Mouse (Mus musculus) MEL (cell line): Measurements from ENCODE around the gene Ephx1.

ENCODE experiments used
- CTCF ChIP-seq, 3 experiments: IDR thresholded peaks in 2 of 3; conservative IDR thresholded peaks in 1 of 3; 2 replicates each; pipeline ENCODE4 v1.5.1; 2011 to 2012; ENCODE audit warnings: low read length in 3 of 3, low read depth in 2 of 3, mild to moderate bottlenecking in 2 of 3, improper control_type of control experiment in 1 of 3, inconsistent platforms in 1 of 3, mixed read lengths in 1 of 3, moderate library complexity in 1 of 3; ENCODE audit not compliant: control insufficient read depth in 1 of 3, insufficient read depth in 1 of 3, poor library complexity in 1 of 3, severe bottlenecking in 1 of 3
- ELF1 ChIP-seq: IDR thresholded peaks from 2 replicates; pipeline ENCODE4 v1.6.1; 2014; ENCODE audit warnings: low read depth, mild to moderate bottlenecking, inconsistent platforms, low read length, improper control_type of control experiment, moderate library complexity
- EP300 ChIP-seq, 2 experiments: IDR thresholded peaks; 2 replicates each; pipeline ENCODE4 v1.6.1; 2011; ENCODE audit warnings: improper control_type of control experiment in 2 of 2, low read length in 2 of 2, low read depth in 1 of 2, mild to moderate bottlenecking in 1 of 2
- GABPA ChIP-seq: IDR thresholded peaks from 2 replicates; pipeline ENCODE4 v1.6.1; 2012; ENCODE audit warnings: low read depth, mild to moderate bottlenecking, inconsistent platforms, low read length, improper control_type of control experiment, moderate library complexity
- GATA1 ChIP-seq: IDR thresholded peaks from 2 replicates; pipeline ENCODE4 v1.6.1; 2011; ENCODE audit warnings: low read depth, low read length, improper control_type of control experiment
- MAZ ChIP-seq: IDR thresholded peaks from 2 replicates; pipeline ENCODE4 v1.6.1; 2012; ENCODE audit warnings: low read depth, mild to moderate bottlenecking, inconsistent platforms, low read length, improper control_type of control experiment
- MEF2A ChIP-seq: IDR thresholded peaks from 2 replicates; pipeline ENCODE4 v1.6.1; 2014; ENCODE audit warnings: low read depth, mild to moderate bottlenecking, inconsistent platforms, low read length, improper control_type of control experiment; ENCODE audit not compliant: poor library complexity, insufficient replicate concordance, severe bottlenecking; ENCODE audit errors: extremely low read depth
- MYB ChIP-seq: IDR thresholded peaks from 2 replicates; pipeline ENCODE4 v1.6.1; 2011; ENCODE audit warnings: mild to moderate bottlenecking, low read depth, low read length, improper control_type of control experiment
- NELFE ChIP-seq: IDR thresholded peaks from 2 replicates; pipeline ENCODE4 v1.6.1; 2011; ENCODE audit warnings: low read depth, low read length, improper control_type of control experiment
- NRF1 ChIP-seq: IDR thresholded peaks from 2 replicates; pipeline ENCODE4 v1.6.1; 2014; ENCODE audit warnings: low read depth, mild to moderate bottlenecking, inconsistent platforms, low read length, improper control_type of control experiment, moderate library complexity; ENCODE audit not compliant: poor library complexity, insufficient read depth, severe bottlenecking
- POLR2A ChIP-seq, 2 experiments: IDR thresholded peaks; 2 replicates each; pipeline ENCODE4 v1.6.1; 2011 to 2012; ENCODE audit warnings: low read length in 2 of 2, mild to moderate bottlenecking in 2 of 2, control low read depth in 1 of 2, improper control_type of control experiment in 1 of 2, low read depth in 1 of 2, moderate library complexity in 1 of 2; ENCODE audit not compliant: control insufficient read depth in 1 of 2, insufficient read depth in 1 of 2, poor library complexity in 1 of 2
- SIN3A ChIP-seq: IDR thresholded peaks from 2 replicates; pipeline ENCODE4 v1.6.1; 2012; ENCODE audit warnings: low read length, improper control_type of control experiment, inconsistent platforms
- TBP ChIP-seq: IDR thresholded peaks from 2 replicates; pipeline ENCODE4 v1.8.0; 2011; ENCODE audit warnings: low read depth, low read length, improper control_type of control experiment
- USF1 ChIP-seq: IDR thresholded peaks from 2 replicates; pipeline ENCODE4 v1.6.1; 2014; ENCODE audit warnings: low read depth, mild to moderate bottlenecking, inconsistent platforms, low read length, improper control_type of control experiment, moderate library complexity

DNA sequence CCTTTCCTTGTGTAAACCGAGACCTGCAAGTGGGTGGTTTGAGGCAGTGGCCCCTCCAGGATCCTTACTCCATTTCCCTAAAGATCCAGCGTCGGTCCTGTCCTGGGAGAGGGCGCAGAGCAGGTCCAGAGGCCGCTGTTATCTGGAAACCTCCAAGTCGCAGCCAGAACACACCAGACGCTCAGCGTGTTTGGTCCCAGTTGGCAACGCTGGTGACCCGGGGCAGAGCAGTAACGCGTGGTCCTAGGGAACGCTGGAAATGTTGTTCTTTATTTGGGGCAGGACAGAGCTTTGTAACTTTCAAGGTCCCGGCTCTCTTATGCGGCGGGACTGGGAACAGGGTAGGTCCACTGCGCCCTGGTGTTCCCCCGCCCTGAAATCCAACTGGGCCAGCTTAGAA lies 79.0 kb downstream of the Ephx1 start:
- TF ChIP-seq TBP: no peak
- no peak for TF ChIP-seq POLR2A (IDR thresholded peaks at IDR 0.05; ENCODE audit: control insufficient read depth in 1 of 2, insufficient read depth in 1 of 2, low read depth in 1 of 2, low read length in 2 of 2, poor library complexity in 1 of 2)
- TF ChIP-seq MAZ: no peak
- TF ChIP-seq NELFE: no peak
- no peak for TF ChIP-seq CTCF (IDR thresholded peaks at IDR 0.05 in 2 of 3, conservative IDR thresholded peaks at IDR 0.05 in 1 of 3; ENCODE audit: control insufficient read depth in 1 of 3, insufficient read depth in 1 of 3, low read depth in 2 of 3, low read length in 3 of 3, poor library complexity in 1 of 3, severe bottlenecking in 1 of 3)
- TF ChIP-seq GATA1: no peak
- TF ChIP-seq GABPA: no peak
- no peak for TF ChIP-seq USF1
- no peak for TF ChIP-seq MYB
- TF ChIP-seq MEF2A: no peak
- TF ChIP-seq ELF1: no peak
- no peak for TF ChIP-seq NRF1
- TF ChIP-seq EP300 (IDR thresholded peaks at IDR 0.05; ENCODE audit: low read depth in 1 of 2, low read length in 2 of 2): no peak
- TF ChIP-seq SIN3A: no peak
